Mouse (Mus musculus) stomach, embryonic 14.5 days (tissue): ENCODE results near the gene Pdzrn3. TPM values are rescaled to one million over a fixed set of nuclear protein-coding genes. Genes with fewer than 3 reads are reported as not detected.

Experiments used
- ATAC-seq: fragments of 200-750 bp; cut with Nextera tagmentation; 2 replicates; pipeline ENCODE4 v1.8.0; 2017; ENCODE audit warnings: low read depth, moderate TSS enrichment; ENCODE audit not compliant: insufficient number of reproducible peaks, insufficient read depth, low FRiP score
- H3K27ac ChIP-seq: fragments of 300-500 bp; sonication (generic); 2 replicates; pipeline ENCODE4 v1.5.1; 2014; ENCODE audit warnings: mild to moderate bottlenecking, low read length, moderate library complexity, mixed read lengths
- H3K27me3 ChIP-seq: fragments of 300-500 bp; sonication (generic); 2 replicates; pipeline ENCODE4 v1.6.1; 2014; ENCODE audit warnings: low read length, control low read depth, mixed read lengths; ENCODE audit not compliant: control insufficient read depth, insufficient read depth
- H3K36me3 ChIP-seq: fragments of 300-500 bp; sonication (generic); 2 replicates; pipeline ENCODE4 v1.6.1; 2014; ENCODE audit warnings: mild to moderate bottlenecking, control low read depth, low read length, moderate library complexity, mixed read lengths; ENCODE audit not compliant: control insufficient read depth, insufficient read depth
- H3K4me1 ChIP-seq: fragments of 300-500 bp; sonication (generic); 2 replicates; pipeline ENCODE4 v1.6.1; 2014; ENCODE audit warnings: low read length, control low read depth, mixed read lengths; ENCODE audit not compliant: control insufficient read depth, insufficient read depth
- H3K4me2 ChIP-seq: fragments of 300-500 bp; sonication (generic); replicated peaks from 2 replicates; pipeline ENCODE4 v1.6.1; 2014; ENCODE audit warnings: low read depth, low read length, control low read depth
- H3K4me3 ChIP-seq: fragments of 300-500 bp; sonication (generic); 2 replicates; pipeline ENCODE4 v1.5.1; 2014; ENCODE audit warnings: low read depth, low read length, control low read depth
- H3K9ac ChIP-seq: fragments of 300-500 bp; sonication (generic); replicated peaks from 2 replicates; pipeline ENCODE4 v1.6.1; 2014; ENCODE audit warnings: low read depth, mild to moderate bottlenecking, control low read depth, low read length, moderate library complexity, mixed read lengths
- H3K9me3 ChIP-seq: fragments of 300-500 bp; sonication (generic); 2 replicates; pipeline ENCODE4 v1.6.1; 2016; ENCODE audit warnings: low read depth, low read length, control low read depth; ENCODE audit not compliant: control insufficient read depth
- WGBS: fragments of 180-500 bp; shearing (Covaris S2); extraction: QIAGEN DNeasy Blood & Tissue Kit; methylation state at CpG from one replicate; pipeline ENCODE4 v1.1.7; 2014; 5-methylcytosine and 5-hydroxymethylcytosine counted together
- polyA plus RNA-seq: library from polyadenylated mRNA; unstranded; fragments of >200 nt; fragmentation: Nextera tagmentation; extraction: Ambion mirVana; gene quantifications from 2 replicates; pipeline ENCODE4 v1.2.1, GENCODE M21; 2014

Gene Pdzrn3
- polyA plus RNA-seq, 1 experiment from 2014 or later: 18.3 TPM

DNA sequence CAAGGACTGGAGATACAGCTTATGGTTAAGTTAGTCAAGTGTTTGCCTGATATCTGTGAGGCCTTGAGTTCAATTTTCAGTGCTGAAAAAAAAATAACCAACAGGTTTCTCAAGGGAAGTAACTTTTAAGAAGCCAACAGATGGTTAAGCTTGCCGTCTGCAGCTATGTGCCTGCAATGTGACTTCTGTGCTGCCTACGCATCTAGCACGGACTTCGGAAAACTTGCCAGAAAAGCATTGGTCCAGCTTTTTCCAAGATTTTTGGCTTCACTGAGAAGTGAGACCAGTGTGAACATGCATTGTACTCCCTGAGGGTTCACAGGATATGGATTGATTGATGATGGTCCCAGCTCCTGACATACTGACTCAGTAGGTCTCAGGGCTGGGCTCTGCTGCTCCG lies 186.1 kb downstream of the Pdzrn3 start:
- H3K27me3 ChIP-seq: no peaks in the 10 kb centered on the region
- no peaks in the 10 kb centered on the region; the same call in 1 of the 2 replicates for H3K36me3 ChIP-seq
- H3K27ac ChIP-seq: no peak overlapping the region
- H3K4me2 ChIP-seq: no peak overlapping the region
- WGBS: 91% methylated on average over 5 of the region's 5 CpGs
- no peak overlapping the region for H3K4me3 ChIP-seq
- no peaks in the 10 kb centered on the region for H3K9me3 ChIP-seq
- H3K9ac ChIP-seq: no peak overlapping the region
- no peaks in the 10 kb centered on the region for H3K4me1 ChIP-seq
- no peak for ATAC-seq

DNA sequence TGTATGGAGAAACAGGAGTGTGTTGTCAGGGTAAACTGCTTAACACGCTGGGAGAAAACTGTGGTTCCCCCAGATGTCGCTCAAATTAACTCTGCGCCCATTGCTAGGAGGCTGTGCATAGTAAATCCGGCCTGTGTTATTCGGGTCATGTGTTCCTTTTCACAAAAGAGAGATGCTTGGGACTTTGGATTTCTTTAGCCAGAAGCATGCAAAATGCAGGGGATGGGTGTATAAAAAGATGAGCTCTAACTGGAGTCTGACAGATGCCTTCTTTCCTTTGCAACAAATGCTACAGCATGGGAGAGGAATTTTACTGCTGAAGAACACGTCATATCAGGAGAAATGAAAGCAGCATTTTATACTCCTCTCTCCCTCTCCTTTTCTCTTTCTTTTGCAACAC lies 190.4 kb downstream of the Pdzrn3 start:
- Histone ChIP-seq H3K4me1 (no peaks in the 10 kb centered on the region), H3K9me3 (no peaks in the 10 kb centered on the region), H3K27ac (no peak overlapping the region), H3K9ac (no peak overlapping the region), H3K27me3 (no peaks in the 10 kb centered on the region), H3K4me3 (no peak overlapping the region), H3K36me3 (no peaks in the 10 kb centered on the region; the same call in 1 of the 2 replicates), H3K4me2 (no peak overlapping the region)
- WGBS: 88% methylated on average over 6 of the region's 6 CpGs
- no peak for ATAC-seq

DNA sequence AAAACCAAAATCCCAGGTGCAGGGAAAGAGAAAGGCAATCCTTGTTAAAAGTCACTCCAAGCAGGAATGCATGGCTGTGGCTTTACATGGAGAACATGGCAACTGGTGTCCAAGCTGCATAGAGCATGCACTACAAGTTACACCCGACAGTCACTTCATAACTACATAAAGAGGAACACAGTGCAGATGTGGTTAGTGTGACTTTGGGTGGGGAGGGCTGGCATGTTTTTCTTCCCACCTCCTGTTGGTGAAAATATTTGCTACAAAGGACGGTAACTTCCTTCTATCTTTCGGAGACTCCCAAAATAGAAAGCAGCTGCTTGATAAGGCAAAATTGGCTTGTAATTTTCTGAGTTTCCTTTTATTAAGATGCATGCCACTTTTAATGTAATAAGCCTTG lies 190.8 kb downstream of the Pdzrn3 start:
- Histone ChIP-seq H3K36me3 (no peaks in the 10 kb centered on the region; the same call in 1 of the 2 replicates), H3K9ac (no peak overlapping the region), H3K9me3 (no peaks in the 10 kb centered on the region), H3K27me3 (no peaks in the 10 kb centered on the region), H3K27ac (no peak overlapping the region), H3K4me2 (no peak overlapping the region), H3K4me1 (no peaks in the 10 kb centered on the region), H3K4me3 (no peak overlapping the region)
- no peak for ATAC-seq
- WGBS: 74% methylated on average over 3 of the region's 3 CpGs

DNA sequence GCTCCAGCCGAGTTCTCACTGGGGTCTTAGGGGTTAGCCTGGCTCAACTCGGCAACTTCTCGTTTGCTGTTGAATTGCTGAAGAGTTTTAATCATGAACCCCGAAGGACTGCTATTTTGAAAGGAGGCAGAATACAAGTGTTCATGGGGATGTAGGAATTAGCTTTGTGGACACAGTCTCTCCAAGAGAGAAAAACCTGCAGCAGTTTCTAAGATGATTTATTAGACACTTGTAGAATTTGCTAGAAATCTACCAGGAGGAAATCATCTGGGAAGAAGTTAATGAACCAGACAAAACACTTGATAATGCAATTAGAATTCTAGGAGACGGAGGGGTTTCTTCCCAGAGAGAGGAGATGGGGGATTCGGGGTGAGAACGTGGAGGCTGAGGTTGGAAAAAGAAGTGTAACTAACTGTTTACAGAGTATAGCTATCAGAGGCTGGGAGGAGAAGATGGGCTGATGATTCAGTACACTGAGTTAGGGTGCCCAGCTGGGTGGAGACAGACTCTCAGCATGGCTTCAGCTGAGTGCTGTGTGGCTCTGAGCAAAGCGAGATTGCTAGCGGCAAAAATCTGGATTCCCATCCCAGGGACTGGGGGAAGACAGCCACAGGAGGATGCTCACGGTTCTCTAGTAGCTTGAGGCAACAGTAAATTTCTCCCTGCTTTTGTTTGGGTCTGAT lies 193.5 kb downstream of the Pdzrn3 start:
- H3K4me3 ChIP-seq: no peak overlapping the region
- no peaks in the 10 kb centered on the region for H3K9me3 ChIP-seq
- H3K4me1 ChIP-seq: no peaks in the 10 kb centered on the region
- no peaks in the 10 kb centered on the region for H3K36me3 ChIP-seq
- H3K9ac ChIP-seq: no peak overlapping the region
- H3K27me3 ChIP-seq: no peaks in the 10 kb centered on the region
- 61% methylated on average over 10 of the region's 10 CpGs for WGBS
- H3K4me2 ChIP-seq: no peak overlapping the region
- H3K27ac ChIP-seq: no peak overlapping the region
- ATAC-seq: no peak

DNA sequence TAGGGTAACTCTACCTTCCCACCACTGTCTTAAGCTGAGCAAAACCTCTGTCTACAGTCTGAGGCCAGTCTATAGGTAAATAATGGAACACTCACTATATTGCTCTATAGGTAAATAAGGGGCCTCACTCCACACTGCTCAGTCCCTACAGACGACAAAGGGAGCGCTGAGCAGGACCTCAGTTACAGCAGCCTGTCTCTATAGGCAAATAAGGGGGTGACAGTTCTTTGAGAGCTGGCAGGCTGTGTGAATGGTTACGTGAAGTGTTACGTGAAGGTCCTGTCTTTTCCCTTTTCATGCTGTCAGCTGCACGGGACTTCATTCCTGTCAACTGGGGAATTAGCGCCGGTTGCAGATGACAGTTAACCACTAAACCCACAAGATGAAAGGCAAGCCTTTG lies 207.0 kb downstream of the Pdzrn3 start:
- Histone ChIP-seq H3K4me2 (no peak overlapping the region), H3K27me3 (no peaks in the 10 kb centered on the region), H3K9me3 (no peaks in the 10 kb centered on the region), H3K9ac (no peak overlapping the region), H3K4me3 (no peak overlapping the region), H3K4me1 (no peaks in the 10 kb centered on the region), H3K36me3 (no peaks in the 10 kb centered on the region), H3K27ac (no peak overlapping the region)
- 80% methylated on average over 7 of the region's 7 CpGs for WGBS
- ATAC-seq: no peak

DNA sequence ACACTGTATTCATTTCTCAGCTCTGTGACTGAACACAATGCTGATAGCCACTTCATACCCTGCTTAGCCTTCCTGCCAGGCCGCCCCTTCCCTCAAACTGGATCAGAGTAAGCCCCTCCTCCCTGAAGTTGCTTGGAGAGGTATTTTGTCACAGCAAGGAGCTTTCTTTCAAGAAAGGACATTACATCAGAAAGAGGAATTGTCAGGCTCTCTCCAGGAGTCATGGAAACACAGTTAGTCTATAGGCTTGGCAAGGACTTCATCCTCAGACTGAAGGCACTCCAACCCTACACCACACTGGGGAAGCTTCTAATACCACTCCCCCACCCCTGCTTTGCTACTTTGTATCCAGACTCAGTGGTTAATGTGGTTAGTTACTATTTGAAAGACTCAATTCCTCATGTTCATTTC lies 224.2 kb downstream of the Pdzrn3 start:
- no peaks in the 10 kb centered on the region for H3K27me3 ChIP-seq
- H3K27ac ChIP-seq: no peak overlapping the region
- no peak overlapping the region for H3K4me2 ChIP-seq
- no peaks in the 10 kb centered on the region for H3K9me3 ChIP-seq
- WGBS: 75% methylated on average over 1 of the region's 1 CpGs
- no peak overlapping the region for H3K4me3 ChIP-seq
- no peak for ATAC-seq
- H3K9ac ChIP-seq: no peak overlapping the region
- peaks cover 35% of the 10 kb centered on the region for H3K36me3 ChIP-seq
- H3K4me1 ChIP-seq: no peaks in the 10 kb centered on the region

DNA sequence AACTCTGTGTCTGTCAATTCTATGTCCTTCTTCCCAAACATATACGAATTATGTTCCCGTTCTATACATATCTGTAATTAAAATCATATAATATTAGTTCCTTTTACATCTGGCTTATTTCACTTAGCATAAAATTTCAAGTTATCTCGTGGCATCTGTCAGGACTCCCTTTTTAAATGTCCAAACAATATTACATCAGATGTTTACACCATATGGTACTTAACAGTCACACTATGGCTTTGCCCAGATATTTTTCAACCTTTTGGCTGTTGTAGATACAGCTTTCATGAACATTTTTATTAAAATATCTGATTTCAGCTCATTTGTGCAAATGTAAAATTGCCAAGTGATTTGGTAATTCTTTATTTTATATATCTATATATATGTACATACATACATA lies 242.3 kb downstream of the Pdzrn3 start:
- no peak overlapping the region for H3K27ac ChIP-seq
- no peak overlapping the region for H3K9ac ChIP-seq
- no peak overlapping the region for H3K4me2 ChIP-seq
- no peaks in the 10 kb centered on the region for H3K9me3 ChIP-seq
- H3K36me3 ChIP-seq: no peaks in the 10 kb centered on the region
- 70% methylated on average over 3 of the region's 3 CpGs for WGBS
- H3K27me3 ChIP-seq: no peaks in the 10 kb centered on the region
- no peak overlapping the region for H3K4me3 ChIP-seq
- no peak for ATAC-seq
- no peaks in the 10 kb centered on the region for H3K4me1 ChIP-seq

DNA sequence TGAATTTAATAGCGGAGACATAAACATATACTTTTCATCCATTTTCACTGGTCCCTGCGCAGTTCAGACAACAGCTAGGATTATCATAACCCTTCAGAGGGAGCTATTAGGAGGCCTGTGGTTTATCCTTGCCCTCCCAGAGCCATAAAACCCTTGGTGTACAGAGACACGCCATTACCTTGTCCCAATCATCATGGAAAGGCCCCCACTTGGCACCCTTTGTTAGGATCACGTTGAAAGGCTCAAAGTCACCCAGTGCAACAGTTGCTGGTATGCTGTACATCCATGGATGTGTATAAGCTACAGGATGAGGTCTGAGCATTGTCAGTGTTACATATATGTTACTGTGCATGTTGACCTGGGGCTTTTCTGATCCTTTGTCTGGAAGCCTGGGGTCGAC lies 252.3 kb downstream of the Pdzrn3 start:
- no peak overlapping the region for H3K4me3 ChIP-seq
- no peak overlapping the region for H3K9ac ChIP-seq
- H3K4me1 ChIP-seq: no peaks in the 10 kb centered on the region
- no peak for ATAC-seq
- H3K27ac ChIP-seq: no peak overlapping the region
- H3K36me3 ChIP-seq: no peaks in the 10 kb centered on the region
- WGBS: 37% methylated on average over 5 of the region's 5 CpGs
- H3K9me3 ChIP-seq: no peaks in the 10 kb centered on the region
- no peaks in the 10 kb centered on the region for H3K27me3 ChIP-seq
- no peak overlapping the region for H3K4me2 ChIP-seq

DNA sequence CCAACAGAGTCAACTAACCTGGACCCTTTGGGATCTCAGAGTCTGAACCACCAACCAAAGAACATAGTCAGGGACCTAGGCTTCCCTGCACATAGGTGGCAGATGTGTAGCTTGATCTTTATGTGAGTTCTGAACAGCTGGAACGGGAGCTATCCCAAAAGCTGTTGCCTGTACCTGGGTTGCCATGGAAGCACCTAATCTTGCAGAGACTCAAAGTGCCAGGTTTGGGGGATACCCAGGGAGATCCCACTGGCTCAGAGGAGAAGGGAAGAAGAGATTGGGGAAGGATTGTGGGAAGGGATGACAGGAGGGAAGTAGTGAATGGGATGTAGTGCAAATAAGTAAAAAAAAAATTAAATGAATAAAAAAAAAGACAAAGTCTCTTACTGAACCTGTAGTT lies 268.7 kb downstream of the Pdzrn3 start:
- 77% methylated on average over 1 of the region's 1 CpGs for WGBS
- Histone ChIP-seq H3K4me2 (no peak overlapping the region), H3K4me3 (no peak overlapping the region), H3K9ac (no peak overlapping the region), H3K36me3 (no peaks in the 10 kb centered on the region), H3K27ac (no peak overlapping the region), H3K27me3 (no peaks in the 10 kb centered on the region), H3K4me1 (0 out of 2 replicates have a peak, but pooled peaks cover 4% of the 10 kb centered on the region), H3K9me3 (no peaks in the 10 kb centered on the region)
- ATAC-seq: no peak
